Mouse (Mus musculus): ENCODE measurements around the gene Nhsl1.

Nhsl1 gene

DNA sequence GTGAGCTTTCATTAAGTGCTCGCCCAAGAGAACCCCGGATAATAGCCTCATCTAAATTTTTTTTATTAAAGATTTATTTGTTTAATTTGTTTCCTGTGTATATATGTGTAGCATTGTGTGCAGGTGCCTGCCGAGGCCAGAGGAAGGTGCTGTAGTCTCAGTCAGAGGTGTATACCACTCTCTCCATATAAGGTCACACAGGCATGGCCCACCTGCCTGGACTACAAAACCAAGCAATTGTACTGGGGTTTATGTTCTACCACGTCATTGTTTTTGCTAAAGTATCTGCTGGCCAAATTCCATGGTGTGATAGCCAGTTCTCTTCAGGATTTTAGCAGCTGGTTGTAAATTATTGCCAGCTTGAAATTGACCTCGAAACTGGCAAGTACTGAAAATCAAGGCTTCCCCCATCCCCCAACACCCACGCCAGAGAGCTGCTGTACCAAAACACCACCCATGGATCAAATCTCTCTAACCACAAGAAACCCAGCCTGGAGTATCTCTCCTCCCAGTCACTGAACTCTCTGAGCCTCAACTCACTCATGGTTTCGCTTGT is 81.4 kb downstream of the Nhsl1 start:
- DNase-seq (ENCODE audit: low spot score in 2 of 2) = no peak

DNA sequence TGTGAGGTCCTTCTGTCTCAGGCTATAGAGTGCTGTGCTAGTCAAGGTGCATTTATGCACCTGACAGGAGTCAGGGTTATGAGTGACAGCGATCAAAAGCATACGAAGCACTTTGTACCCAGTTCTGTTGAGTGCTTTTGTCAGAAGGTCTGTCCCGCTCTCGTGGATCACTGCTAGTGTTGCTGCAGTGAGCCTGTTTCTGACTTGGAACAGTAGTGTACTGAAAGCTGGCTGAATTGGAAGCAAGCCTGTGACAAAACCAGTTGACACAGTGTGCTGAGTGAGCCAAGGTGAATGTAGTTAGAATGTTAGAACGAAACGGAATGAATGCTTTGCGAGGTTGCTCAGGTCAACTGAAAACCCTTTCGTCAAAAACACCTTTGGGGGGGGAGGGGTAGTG is 82.2 kb downstream of the Nhsl1 start:
- DNase-seq (ENCODE audit: low spot score in 2 of 2) = no peak

DNA sequence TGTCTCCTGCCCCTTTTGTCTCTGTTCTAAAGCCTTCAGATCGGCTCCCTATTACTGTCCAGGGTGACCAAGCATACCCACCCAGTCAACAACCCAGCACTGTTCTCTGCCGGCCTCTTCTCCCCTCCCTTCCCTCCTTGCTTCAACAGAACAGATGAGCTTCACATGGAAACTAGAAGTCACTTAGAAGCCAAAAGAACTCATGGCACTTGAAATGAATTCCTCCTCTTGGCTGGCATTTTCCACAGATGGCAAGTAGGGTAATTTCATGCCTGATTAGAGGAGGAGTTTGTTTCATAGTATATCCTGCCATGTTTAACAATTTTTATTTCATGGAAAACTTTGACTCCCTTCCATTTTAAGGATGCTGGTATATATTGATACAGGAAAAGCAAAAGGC is 85.2 kb downstream of the Nhsl1 start:
- no peak for DNase-seq (ENCODE audit: low spot score in 2 of 2)

DNA sequence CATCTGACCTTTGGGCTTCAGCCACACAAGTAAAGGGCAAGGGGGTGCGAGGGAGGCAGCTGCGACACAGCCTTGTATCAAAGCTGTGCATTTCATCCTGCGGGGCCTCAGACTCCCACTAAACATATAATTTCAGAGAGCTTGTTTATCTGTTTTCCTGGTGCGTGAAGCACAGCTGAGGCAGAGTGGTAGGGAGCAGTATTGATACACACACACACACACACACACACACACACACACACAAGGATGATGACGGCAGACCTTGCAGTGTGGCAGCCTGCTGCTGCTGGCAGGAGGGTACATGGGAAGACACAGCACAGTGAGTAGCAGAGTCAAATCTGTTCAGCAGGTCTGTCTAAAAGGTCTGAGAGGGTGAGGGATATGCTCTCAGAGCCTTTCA is 85.9 kb downstream of the Nhsl1 start:
- no peak for DNase-seq (ENCODE audit: low spot score in 2 of 2)

DNA sequence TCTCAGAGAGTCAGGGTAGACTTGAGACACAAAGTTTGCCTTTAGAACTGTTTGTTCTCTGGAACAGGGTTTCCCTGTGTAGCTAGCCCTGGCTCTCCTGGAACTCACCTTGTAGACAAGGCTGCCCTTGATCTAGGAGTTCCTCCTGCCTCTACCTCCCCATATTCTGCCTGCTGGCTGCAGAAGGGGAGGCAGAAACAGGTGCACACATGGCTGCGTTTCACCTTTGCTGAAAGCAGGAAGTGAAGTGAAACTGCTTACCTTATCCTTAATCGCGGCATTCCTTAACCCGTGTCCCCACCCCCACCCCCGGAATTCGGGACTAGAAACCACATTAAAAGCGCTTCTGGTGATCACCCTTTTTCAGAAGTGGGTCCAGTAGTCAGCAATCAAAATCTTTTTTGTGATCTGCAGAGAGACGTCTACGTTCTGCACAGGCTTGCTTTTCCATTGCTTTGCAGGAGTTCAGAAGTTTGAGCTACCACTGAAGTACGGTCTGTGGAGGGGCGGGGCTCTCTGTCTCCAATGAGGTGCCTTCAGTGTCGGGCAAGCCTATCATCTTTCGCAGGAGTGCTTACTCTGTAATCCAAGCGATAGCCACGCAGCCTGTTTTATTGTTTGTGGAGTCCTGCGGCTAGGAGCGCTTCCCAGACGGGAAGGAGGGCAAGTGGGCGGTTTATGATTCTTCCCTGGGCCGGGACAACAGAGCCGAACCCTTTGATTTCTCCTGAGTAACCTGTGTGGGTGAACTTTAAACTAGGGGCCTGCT is 88.5 kb downstream of the Nhsl1 start:
- peak in 1 of 2 experiments; percentile 36 for DNase-seq (ENCODE audit: low spot score in 2 of 2)

DNA sequence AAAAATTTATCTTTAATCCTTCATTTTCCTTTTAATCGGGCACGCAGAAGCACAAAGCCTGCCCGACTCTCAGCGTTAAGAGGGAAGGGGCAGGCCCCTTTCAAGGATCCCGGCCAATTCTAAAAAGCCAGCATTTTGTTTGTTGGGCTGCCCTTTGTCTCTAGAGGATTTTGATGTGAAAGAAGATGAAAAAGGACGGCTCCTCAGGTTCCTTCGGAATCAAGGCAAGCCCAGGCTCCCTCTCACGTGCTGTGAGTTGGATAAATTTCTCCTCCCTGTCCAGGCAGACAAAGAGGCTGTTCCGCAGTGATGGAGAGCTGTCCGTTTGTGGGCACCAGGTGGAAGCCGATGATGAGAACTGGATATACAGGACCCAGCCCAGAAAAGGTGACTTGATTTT is 89.3 kb downstream of the Nhsl1 start:
- DNase-seq (ENCODE audit: low spot score in 2 of 2) = no peak

DNA sequence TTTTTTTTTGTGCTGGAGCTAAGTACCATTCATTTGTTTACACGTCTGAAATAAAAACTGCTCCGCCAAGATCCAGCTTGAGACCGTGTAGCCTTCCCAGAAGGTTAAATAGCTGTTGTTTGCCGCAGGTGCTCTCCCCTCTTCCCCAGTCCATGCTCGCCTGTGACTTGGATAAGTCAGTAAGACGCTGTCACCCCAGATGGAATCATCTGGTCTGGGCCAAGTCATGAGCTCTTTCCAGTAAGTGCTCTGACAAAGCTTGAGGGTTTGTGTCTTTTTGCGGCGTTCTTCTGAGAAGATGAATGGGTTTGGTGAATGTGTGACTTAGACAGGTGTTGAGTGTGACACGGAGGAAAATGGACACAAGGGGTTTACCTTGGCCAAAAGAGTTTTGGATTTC is 89.8 kb downstream of the Nhsl1 start:
- no peak for DNase-seq (ENCODE audit: low spot score in 2 of 2)

DNA sequence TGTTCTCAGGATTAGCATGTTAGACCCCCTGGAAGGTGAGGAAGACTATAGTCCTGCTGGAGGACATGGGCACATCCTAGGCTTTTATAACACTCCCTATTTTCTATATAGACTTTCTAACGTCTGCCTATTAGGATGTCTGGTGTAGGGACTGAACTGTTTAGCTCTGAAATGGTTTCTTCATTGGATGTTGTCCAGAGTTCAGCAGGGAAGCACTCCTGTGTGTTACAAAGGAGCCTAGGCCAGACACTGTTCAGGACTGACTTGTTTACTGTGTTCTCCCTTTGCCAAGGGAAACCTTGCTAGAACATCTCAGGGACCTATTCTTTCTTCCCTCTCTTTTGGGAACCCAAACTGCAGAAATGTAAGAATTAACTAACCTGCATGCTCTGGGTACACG is 90.3 kb downstream of the Nhsl1 start:
- no peak for DNase-seq (ENCODE audit: low spot score in 2 of 2)

DNA sequence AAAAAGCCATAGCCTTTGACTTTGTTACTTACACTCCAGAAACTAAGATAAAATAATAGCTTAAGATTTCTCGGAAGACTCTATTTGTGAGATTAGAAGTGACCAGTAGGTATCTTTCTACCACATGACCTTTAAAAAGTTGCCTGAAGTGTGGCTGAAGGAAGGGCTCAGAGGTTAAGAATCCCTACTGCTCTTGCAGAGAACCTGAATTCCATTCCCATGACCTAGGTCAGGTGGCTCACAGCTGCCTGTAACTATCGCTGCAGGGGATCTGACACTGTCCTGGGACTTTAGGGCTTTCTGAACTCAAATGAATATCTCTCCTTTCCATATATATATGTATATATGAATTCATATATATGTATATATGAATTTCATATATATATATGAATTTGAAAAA is 92.5 kb downstream of the Nhsl1 start:
- no peak for DNase-seq (ENCODE audit: low spot score in 2 of 2)

DNA sequence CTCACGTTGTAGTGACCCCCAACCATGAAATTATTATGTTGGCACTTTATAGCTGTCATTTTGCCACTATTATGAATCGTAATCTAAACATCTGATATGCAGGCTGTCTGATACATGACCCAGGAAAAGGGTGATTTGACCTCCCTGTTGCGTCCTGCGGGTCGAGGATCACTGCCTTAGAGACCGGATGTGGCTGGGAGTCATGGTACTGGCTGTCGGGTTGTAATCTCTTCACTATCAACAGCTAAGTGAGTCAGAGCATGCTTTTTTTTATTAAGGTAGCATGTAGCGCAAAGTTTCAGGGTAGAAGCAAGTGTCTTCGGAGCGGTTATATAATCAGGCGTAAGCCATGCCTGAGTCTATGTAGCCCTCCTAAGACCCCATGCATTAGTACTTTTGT is 97.2 kb downstream of the Nhsl1 start:
- no peak for DNase-seq (ENCODE audit: low spot score in 2 of 2)

DNA sequence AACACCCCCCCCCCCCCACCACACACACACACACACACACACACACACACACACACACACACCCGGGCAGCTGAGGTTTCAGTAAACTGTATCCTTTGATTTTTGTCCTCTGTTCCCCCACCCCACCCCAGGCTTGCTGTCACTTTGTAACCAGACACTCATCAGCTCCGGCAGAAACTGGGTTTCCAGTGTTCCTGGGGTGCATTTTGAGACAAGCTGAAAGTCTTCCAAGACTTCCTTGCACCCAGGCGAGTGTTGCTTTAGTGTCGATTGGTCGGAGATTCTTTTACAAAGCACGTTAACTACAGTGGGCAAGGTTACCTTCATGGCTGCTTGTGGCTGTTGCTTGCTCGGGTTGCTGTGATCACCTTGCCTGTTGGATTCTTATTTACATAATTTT is 99.4 kb downstream of the Nhsl1 start:
- no peak for DNase-seq (ENCODE audit: low spot score in 2 of 2)

DNA sequence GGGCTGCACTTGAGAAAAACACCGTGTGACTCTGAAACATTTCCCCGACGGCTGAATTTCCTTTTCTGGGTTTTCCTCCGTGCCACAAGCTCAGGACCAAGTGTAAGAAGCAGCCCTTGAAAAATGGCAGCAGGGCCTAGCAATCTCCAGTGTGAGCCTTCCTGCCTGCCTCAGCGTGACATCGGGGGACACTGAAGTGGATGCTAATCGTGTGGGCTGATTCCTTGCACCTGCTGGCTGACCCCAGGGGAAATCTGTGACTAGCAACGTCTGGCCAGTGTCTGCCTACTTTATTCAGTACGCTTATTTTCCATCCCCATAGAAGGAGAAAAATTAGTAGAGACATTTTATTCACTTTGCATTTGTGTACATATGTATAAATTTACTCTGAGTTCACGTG is 100.7 kb downstream of the Nhsl1 start:
- no peak for DNase-seq (ENCODE audit: low spot score in 2 of 2)

DNA sequence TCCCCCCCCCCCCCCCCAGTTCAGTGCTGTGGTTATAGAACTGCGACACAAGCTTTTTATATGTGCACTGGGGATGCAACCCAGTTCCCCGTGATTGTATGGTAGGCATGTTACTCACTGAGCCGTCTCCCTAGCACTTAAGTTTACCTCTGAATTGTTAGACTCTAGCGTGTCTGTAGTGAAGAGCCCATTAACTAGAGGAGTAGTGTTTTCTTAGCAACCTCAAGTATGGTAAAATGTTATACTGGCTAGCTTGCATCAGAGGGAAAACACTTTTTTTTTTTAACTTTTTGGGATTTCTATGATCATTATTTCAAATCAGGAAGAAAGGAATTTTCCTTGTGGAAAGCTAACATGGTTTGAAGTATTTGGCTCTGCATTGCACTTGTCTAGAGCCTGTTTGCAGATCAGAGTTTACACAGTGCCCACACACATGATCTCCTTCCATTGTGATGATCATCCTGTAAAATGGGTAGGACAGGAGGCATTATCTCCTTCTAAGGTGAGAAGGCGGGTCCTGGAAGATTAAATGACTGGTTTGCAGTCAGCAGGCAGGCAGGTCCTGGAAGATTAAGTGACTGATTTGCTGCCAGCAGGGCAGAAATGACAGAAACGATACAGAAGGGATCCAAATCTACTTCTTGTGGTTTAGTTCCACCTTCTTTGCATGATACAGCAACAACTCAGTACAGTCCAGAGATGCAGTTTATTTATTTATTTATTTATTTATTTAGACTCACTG is 101.6 kb downstream of the Nhsl1 start:
- DNase-seq (ENCODE audit: low spot score in 2 of 2) = no peak

DNA sequence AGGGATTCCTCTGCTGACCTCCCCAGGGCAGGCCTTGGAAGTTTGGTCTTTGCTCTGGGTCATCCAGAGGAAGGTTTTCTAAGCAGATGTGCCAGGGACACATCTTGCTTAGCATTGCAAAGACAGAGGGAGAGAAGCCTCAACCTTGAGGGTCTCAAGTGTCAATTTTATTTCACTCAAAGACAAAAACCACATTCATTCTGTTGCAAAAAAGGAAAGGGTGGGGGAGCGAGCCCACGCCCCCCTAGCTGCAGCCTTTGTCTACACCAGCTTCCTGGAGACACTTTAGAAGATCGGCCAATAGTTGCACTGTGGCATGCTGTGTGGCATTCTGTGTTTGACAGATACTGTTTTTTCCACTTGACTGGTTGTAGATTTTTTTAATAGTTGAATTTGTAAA is 104.2 kb downstream of the Nhsl1 start:
- no peak for DNase-seq (ENCODE audit: low spot score in 2 of 2)

DNA sequence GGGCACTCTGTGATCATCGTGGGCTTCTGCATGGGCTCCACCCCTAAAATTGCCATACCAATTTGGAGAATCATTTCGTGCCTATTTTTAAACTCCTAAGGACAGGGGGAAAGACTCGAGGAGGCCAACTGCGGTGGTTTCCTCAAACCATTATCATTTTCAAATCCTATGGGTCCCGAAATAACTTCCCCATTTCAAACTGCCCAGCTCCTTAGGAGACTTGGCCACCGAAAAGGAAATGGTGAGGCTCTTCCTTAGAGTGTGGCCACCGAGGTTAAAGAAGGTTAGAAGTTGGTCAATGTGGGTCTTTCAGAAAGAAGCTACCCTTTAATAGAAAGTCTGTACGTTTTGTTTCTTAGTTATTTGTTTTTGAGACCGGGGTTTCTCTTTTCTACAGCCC is 104.8 kb downstream of the Nhsl1 start:
- DNase-seq (ENCODE audit: low spot score in 2 of 2) = no peak

DNA sequence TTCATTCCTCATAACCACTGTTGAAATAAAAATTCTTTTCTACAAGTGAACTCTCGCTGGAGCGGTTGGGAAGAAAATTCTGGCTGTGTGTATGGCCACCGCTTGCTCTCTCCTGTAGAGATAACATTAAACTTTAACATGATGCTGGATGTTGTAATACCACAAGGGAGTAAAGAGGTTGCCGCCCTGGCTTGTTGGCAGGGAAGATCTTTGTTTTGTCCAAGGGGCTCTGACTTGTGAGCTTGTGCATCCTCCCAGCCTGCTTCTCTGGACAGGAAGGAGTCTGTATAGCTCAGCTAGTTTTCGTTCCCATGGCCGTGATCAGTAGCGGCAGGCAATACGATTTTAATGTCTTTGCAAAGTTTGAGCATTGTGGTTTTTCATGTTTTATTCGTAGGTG is 109.1 kb downstream of the Nhsl1 start:
- no peak for DNase-seq (ENCODE audit: low spot score in 2 of 2)

DNA sequence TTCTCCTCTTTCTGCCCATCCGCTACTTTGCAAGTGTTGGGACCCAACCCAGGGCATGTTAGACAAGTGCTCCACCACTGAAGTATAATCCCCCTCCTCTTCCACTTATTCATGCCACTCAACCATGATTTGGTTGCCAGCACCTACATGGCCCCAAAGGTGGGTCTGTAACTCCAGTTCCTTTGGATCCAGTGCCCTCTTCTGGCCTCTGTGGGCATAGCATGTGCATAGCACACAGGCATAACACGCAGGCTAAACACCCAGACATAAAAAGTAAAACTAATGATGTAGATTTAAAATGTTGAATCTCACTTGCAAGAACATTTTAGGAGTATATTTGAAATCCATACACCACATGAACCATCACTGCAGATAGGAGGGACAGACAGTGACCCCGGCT is 110.7 kb downstream of the Nhsl1 start:
- no peak for DNase-seq (ENCODE audit: low spot score in 2 of 2)

DNA sequence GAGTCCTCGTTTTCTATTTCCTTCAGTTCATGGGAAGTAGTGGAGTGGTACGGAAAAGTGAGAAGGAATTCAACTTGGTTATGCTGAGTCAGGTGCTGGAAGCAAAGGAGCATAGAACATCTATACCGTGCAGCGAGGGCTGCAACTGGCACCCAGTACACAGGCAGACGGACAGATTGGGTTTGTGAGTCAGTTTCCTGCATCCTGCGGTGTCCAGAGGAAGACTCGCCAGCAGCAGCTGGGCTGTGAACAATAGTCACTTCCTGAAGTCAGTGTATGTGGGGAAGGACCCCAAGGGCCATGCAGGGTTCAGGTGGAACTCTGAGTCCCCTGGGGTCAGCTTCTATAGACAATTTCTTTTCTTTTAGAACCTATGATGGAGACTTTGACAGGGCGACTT is 111.4 kb downstream of the Nhsl1 start:
- no peak for DNase-seq (ENCODE audit: low spot score in 2 of 2)

DNA sequence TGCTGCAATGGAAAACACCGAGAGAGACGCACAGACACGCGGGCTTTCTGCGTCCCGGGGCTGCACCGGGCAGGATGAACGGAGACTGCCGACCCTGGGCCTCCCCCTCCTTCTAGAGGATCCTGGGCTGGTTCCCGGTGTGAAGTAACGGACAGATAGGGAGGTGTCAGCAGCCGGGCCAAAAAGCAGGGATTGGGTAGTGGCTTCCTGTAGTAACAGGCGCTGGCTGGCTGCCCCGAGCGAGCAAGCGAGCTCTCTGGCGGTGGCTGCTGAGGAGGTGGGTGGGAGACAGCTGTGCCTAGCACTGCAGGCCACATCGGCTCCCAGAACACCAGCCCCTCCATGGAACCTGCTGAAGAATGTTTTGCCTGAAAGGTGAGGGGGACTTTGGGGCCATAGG is 112.2 kb downstream of the Nhsl1 start:
- DNase-seq (ENCODE audit: low spot score in 2 of 2) = peak in 1 of 2 experiments; percentile 15

DNA sequence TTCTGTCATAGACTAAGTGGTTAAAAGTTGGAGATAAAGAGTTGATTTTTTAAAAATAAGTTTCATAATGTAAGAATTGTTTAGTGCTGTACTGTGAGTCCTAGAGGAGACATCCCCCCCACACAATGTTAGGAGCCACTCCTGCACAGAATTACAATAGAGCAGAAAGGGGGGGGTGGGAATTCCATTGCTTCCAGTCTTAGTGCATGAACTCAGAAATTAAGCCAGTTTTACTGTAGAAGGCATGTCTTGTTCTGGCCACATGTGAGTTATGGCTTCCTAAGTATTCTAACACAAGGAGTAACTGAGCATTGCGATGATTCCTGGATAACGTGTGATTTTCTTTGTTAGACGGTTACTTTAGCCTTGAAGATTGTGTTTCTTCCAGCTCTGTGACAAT is 112.8 kb downstream of the Nhsl1 start:
- DNase-seq (ENCODE audit: low spot score in 2 of 2) = no peak

DNA sequence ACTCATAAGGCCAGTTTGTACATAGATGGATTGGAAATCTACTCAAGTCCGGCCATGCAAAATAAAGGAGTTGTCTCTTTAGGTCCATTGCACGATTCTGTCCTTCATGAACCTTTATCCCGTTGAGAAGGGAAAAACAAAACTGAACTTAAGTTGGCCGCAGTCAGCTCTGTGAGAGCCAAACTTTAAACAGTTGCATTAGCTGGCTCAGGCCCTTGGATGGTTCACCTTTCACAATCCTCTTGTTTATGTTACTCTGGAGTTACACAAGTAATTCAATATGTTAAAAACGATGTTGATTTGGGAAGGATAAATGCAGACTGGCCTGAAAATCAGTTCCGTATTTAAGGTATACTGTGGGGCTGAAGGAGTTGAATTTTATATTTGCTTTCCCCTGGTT is 116.7 kb downstream of the Nhsl1 start:
- DNase-seq (ENCODE audit: low spot score in 2 of 2) = no peak

DNA sequence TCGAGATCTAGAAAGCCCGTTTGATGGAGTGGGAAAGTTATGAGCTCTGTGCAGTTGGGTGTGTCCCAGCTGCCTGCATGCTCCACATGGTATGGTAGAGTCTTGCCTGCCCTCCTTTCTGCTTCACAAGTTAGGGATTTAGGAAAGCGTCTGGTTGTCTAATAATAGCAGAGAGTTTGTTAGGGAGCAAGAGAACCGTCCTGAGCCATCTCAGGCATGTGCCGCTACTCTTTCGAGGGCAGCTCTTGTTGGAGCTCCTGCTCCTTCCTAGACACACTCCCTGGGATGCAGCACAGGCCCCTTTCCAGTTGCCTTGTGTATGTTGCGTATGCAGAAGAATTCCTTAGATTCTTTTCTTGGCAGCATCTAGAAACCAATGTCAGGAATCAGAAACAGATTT is 117.2 kb downstream of the Nhsl1 start:
- DNase-seq (ENCODE audit: low spot score in 2 of 2) = no peak

DNA sequence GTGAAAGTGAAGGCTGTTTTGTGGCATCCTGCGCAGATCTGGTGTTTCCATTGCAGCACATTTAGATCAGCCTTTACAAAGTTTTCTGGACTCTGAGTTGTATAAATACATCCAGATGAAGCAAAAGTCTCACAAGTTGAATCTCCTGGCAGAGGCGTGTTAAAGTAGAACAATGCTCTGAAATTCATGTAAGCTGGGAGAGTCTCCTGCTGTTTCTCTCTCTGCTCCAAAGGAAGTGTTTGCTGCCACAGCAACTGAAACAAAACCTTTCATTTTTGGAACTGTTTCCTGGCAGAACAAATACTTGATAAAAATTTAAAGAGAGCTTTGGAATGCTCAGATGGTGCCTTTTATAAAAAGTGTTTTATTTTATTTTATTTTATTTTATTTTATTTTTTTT is 118.8 kb downstream of the Nhsl1 start:
- no peak for DNase-seq (ENCODE audit: low spot score in 2 of 2)
